Mouse (Mus musculus): ENCODE measurements at regions not wholly inside any gene's neighbourhood (a gene's known extent, or its start where the extent isn't known, plus 50 kb on each side); places are given as distances from the start of the nearest gene placed in this dataset.

DNA sequence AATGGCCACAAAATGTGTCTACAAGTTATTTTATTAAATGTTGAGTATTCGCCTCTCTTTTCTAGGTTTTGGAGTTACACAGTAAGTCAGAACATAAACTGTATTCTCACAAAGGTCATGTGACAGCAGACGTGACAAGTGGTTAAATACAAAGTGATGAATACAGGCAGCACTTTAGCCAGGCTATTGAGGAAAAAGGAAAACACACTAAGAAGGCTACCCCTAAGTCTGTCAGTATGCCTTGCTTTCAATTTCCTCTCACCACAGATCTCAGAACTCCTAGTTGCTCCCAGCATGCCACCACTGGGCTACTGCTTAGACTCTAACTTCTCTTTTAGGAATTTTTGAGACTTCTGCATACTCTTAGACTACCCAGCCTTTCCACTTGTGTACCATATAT lies 297.9 kb upstream of the Pex5l start:
- WGBS = 68% methylated on average over 2 of the region's 2 CpGs
- Histone ChIP-seq H3K36me3 (no peaks in the 10 kb centered on the region), H3K9me3 (no peaks in the 10 kb centered on the region), H3K27ac (no peak overlapping the region), H3K27me3 (no peaks in the 10 kb centered on the region), H3K4me3 (no peak overlapping the region), H3K9ac (no peak overlapping the region), H3K4me1 (no peaks in the 10 kb centered on the region), H3K4me2 (replicated peaks) (no peak overlapping the region)
- no peak for ATAC-seq (ENCODE audit: low FRiP score, low read depth)

DNA sequence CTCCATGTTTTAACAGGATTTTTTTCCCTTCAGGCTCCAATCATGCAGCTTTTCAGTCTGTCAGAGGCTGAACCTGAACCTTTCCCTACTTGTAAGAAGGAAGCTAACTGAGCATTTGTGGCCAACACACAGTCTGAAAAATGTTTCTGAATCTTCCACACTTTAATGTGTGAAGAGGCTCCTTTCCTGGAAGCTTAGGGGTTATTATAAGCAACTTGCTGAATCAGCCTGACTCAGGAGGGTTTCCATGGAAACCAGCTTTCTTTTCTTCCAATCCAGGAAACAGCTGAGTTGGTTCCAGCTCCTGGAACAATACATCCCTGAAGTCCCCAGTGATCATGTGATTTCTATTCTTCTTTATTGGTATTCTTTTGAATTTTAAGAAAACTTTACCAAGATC lies 297.5 kb upstream of the Pex5l start:
- Histone ChIP-seq H3K4me1 (no peaks in the 10 kb centered on the region), H3K9me3 (no peaks in the 10 kb centered on the region), H3K4me3 (no peak overlapping the region), H3K4me2 (replicated peaks) (no peak overlapping the region), H3K27me3 (no peaks in the 10 kb centered on the region), H3K9ac (no peak overlapping the region), H3K27ac (no peak overlapping the region), H3K36me3 (no peaks in the 10 kb centered on the region)
- ATAC-seq (ENCODE audit: low FRiP score, low read depth) = no peak

DNA sequence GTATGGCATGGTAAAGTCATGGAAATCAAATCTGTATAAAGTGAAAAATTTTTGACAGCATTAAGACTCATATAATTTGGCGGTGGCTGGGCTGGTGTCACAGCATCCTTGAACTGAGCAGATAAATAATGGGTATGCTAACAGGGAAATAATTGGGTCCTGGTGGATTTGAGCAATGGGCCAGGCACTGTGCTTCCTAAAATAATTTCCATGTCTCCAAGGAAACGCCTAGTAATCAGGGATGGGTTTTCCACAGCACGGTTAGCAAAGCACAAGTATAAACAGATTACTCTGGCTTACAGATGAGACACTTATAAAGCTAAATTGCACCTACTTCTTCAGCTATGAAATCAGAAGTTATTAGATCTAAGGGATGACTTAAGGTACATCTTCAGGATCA lies 273.9 kb upstream of the Pex5l start:
- Histone ChIP-seq H3K4me1 (no peaks in the 10 kb centered on the region), H3K27me3 (no peaks in the 10 kb centered on the region), H3K4me3 (no peak overlapping the region), H3K36me3 (no peaks in the 10 kb centered on the region), H3K9me3 (no peaks in the 10 kb centered on the region), H3K27ac (no peak overlapping the region), H3K9ac (no peak overlapping the region), H3K4me2 (replicated peaks) (no peak overlapping the region)
- no peak for ATAC-seq (ENCODE audit: low FRiP score, low read depth)
- WGBS = 64% methylated on average over 3 of the region's 3 CpGs

DNA sequence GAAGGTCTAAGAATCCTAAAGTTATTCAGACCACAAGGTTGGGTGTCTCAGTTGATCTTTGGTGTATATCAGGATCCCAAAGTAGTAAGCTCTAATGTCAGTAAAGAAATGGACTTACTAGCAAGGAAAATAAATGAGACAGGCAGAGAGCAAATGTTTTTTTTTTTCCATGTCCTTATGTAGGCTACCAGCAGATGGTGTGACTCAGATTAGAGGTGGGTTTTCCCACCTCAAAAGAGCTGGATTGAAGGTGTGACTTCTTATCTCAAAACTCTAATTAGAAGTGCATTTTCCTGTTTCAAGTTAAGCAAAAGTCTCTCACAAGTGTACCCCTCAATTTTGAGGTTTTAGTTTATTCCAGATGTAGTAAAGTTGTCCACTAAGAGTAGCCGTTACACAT lies 273.3 kb upstream of the Pex5l start:
- ATAC-seq (ENCODE audit: low FRiP score, low read depth) = no peak
- no peak overlapping the region for H3K27ac ChIP-seq
- 45% methylated on average over 1 of the region's 1 CpGs for WGBS
- no peaks in the 10 kb centered on the region for H3K4me1 ChIP-seq
- H3K27me3 ChIP-seq = no peaks in the 10 kb centered on the region
- no peak overlapping the region for H3K4me3 ChIP-seq
- no peaks in the 10 kb centered on the region for H3K36me3 ChIP-seq
- H3K9me3 ChIP-seq = no peaks in the 10 kb centered on the region
- no peak overlapping the region for H3K9ac ChIP-seq
- no peak overlapping the region for H3K4me2 ChIP-seq (replicated peaks)

DNA sequence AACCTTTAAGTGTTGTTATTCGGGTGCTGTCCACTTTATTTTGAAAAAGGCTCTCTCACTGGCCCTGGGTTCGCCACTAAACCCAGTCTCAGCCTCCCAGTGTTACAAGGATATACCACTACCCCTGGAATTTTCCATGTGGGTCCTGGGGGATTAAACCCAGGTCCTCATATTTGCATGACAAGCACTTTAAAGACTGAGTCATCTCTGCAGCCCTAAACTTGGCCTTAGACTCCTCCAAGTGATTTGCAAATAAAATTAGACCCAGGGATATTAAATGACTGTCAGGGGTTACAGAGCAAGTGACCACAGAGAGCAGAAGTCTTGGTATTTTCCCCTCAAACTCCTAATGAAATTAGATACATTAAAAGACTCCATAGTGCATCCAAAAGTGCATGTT lies 258.9 kb upstream of the Pex5l start:
- no peaks in the 10 kb centered on the region for H3K27me3 ChIP-seq
- H3K27ac ChIP-seq = no peak overlapping the region
- no peak overlapping the region for H3K4me2 ChIP-seq (replicated peaks)
- ATAC-seq (ENCODE audit: low FRiP score, low read depth) = no peak
- H3K4me1 ChIP-seq = no peaks in the 10 kb centered on the region
- H3K36me3 ChIP-seq = no peaks in the 10 kb centered on the region
- H3K4me3 ChIP-seq = no peak overlapping the region
- WGBS = 62% methylated on average over 2 of the region's 2 CpGs
- no peak overlapping the region for H3K9ac ChIP-seq
- H3K9me3 ChIP-seq = no peaks in the 10 kb centered on the region

DNA sequence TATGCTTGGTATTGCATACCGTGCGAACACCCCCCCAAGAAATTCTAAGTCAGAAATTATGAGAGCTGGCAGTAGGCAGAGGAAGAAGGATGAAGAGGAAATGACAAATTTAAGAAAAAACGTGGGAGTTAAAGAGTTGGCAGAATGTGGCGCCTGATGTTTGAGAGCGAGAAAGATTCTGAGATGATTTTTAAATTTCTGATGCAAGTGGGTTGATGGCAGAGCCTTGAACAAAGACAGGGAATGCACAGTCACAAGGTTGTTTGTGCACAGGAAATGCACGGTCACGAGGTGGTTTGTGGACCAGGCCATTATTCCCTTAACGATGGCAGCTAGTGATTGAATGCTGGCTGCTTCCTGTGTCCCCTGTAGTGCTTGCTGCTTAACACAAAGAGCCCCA lies 256.3 kb upstream of the Pex5l start:
- no peaks in the 10 kb centered on the region for H3K9me3 ChIP-seq
- no peaks in the 10 kb centered on the region for H3K36me3 ChIP-seq
- no peak overlapping the region for H3K9ac ChIP-seq
- H3K27me3 ChIP-seq = no peaks in the 10 kb centered on the region
- no peaks in the 10 kb centered on the region for H3K4me1 ChIP-seq
- no peak for ATAC-seq (ENCODE audit: low FRiP score, low read depth)
- H3K27ac ChIP-seq = no peak overlapping the region
- H3K4me3 ChIP-seq = no peak overlapping the region
- H3K4me2 ChIP-seq (replicated peaks) = no peak overlapping the region
- 59% methylated on average over 8 of the region's 8 CpGs for WGBS

DNA sequence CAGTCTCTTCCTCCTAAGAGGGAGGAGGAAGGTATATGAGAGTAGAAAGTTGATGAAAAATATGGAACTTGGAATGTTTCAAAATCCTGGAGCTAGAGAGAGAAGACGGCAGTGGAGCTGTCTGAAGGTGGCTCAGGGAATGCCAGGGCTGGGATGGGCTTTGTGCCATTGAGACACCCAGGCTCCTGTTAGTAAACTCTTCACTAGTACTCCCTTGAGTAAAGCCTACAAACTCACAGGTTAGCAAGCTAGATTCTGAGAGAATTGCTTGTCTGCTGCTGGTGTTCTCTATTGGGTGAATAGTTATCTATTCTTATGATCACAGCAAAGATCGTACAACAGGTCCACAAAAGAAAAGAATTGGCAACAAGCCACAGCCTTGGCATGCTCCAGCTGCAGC lies 255.3 kb upstream of the Pex5l start:
- H3K27ac ChIP-seq = no peak overlapping the region
- H3K9me3 ChIP-seq = no peaks in the 10 kb centered on the region
- H3K9ac ChIP-seq = no peak overlapping the region
- H3K4me1 ChIP-seq = no peaks in the 10 kb centered on the region
- ATAC-seq (ENCODE audit: low FRiP score, low read depth) = no peak
- 71% methylated on average over 2 of the region's 2 CpGs for WGBS
- H3K4me3 ChIP-seq = no peak overlapping the region
- no peak overlapping the region for H3K4me2 ChIP-seq (replicated peaks)
- no peaks in the 10 kb centered on the region for H3K27me3 ChIP-seq
- H3K36me3 ChIP-seq = no peaks in the 10 kb centered on the region

DNA sequence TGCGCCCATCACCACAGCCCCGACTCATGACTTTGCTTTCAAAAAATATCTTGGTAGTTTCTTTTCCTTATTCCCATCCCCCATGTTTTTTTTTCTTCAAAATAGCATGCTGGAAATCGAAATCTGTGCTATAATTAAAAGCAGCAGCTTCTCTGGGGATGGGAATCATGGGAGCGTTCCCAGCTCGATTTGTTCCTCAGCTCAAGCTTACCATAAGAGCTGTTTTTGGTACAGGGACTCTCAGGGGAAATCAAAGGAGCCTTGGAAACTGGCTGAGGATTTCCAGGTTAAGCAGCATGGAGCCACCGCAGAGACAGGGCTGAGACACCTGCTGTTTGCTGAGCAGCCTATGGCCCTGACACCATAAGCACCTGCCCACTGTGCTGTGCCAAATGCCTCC lies 254.2 kb upstream of the Pex5l start:
- H3K36me3 ChIP-seq = no peaks in the 10 kb centered on the region
- H3K27me3 ChIP-seq = no peaks in the 10 kb centered on the region
- H3K4me3 ChIP-seq = no peak overlapping the region
- no peaks in the 10 kb centered on the region for H3K4me1 ChIP-seq
- H3K27ac ChIP-seq = no peak overlapping the region
- H3K9ac ChIP-seq = no peak overlapping the region
- WGBS = 61% methylated on average over 6 of the region's 6 CpGs
- H3K9me3 ChIP-seq = no peaks in the 10 kb centered on the region
- H3K4me2 ChIP-seq (replicated peaks) = no peak overlapping the region
- ATAC-seq (ENCODE audit: low FRiP score, low read depth) = no peak

DNA sequence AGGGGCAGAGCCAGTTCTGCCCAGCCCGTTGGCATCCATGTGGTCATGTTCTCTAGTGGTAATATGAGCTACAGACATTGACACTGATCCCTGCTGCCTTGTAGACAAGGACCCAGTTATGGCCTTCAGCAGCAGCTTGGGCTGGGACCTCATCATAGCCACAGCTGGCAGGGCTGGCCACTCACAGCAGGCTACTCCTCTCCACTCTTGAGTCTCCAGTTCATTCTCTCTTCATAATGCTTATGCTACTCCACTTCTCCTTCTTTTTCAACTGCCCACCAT lies 249.4 kb upstream of the Pex5l start:
- WGBS = 67% methylated on average over 1 of the region's 1 CpGs

DNA sequence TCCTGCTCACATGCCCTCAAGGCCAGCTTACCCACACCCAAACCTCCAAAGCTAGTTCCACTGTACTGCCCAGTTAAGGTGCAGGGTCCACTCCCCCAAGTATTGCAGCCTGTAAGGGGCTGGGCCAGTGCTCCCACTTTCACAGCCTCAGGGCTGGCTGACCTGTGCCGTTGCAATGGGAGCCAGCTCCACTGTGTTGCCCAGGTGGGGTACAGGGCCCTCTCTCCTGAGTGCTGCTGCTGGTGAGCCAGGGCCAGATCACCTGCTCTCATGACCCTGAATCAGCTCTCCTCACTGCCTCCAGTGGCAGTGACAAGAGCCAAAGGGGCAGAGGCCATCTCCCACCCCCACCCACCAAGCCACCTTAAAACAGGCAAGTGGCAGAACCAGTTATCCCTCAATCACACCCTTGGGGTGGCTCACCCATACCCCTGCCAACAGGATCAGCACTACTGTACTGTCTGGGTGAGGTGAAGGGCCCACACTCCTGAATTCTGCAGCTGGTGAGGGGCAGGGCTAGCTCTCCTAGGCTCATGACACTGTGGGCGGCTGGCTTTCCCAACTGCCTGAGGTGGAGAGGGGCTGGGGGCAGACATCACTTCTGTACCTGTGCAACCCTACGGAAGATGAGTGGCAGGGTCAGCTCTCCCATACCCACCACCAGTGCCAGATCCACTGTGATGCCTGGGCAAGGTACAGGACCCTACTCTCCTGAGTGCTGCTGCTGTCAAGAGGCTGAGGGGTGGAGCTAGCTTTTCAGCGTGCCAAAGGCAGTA lies 248.9 kb upstream of the Pex5l start:
- no peaks in the 10 kb centered on the region for H3K27me3 ChIP-seq
- H3K4me2 ChIP-seq (replicated peaks) = no peak overlapping the region
- no peaks in the 10 kb centered on the region for H3K9me3 ChIP-seq
- no peaks in the 10 kb centered on the region for H3K36me3 ChIP-seq
- 74% methylated on average over 4 of the region's 4 CpGs for WGBS
- H3K9ac ChIP-seq = no peak overlapping the region
- no peak for ATAC-seq (ENCODE audit: low FRiP score, low read depth)
- no peaks in the 10 kb centered on the region for H3K4me1 ChIP-seq
- H3K27ac ChIP-seq = no peak overlapping the region
- no peak overlapping the region for H3K4me3 ChIP-seq

More for the DNA sequence above, 249.4 kb upstream of the Pex5l start:
- no peak overlapping the region for H3K4me3 ChIP-seq
- no peak overlapping the region for H3K9ac ChIP-seq
- no peaks in the 10 kb centered on the region for H3K9me3 ChIP-seq
- no peak overlapping the region for H3K27ac ChIP-seq
- no peaks in the 10 kb centered on the region for H3K27me3 ChIP-seq
- no peak overlapping the region for H3K4me2 ChIP-seq (replicated peaks)
- no peaks in the 10 kb centered on the region for H3K36me3 ChIP-seq
- ATAC-seq (ENCODE audit: low FRiP score, low read depth) = no peak
- H3K4me1 ChIP-seq = no peaks in the 10 kb centered on the region

DNA sequence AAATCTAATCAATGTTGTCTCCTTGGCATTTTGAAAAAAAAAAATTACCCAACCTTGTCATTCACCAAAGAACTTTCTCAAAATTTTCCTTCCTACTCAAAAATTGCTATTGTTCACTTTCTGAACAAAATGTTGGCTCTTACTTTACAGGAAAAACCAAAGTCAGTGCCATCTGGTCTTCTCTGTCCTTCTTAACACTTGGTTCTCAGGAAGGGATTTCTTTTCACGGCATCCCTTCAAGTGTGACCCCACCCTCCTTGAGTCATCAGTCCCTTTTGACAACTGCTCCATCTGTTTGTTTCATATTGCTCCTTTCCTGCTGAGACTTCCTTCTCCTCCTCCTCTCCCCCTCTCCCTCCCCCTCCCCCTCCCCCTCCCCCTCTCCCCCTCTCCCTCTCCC lies 245.1 kb upstream of the Pex5l start:
- Histone ChIP-seq H3K4me2 (replicated peaks) (no peak overlapping the region), H3K36me3 (no peaks in the 10 kb centered on the region), H3K27me3 (no peaks in the 10 kb centered on the region), H3K4me1 (no peaks in the 10 kb centered on the region), H3K9me3 (no peaks in the 10 kb centered on the region), H3K4me3 (no peak overlapping the region), H3K9ac (no peak overlapping the region), H3K27ac (no peak overlapping the region)
- no peak for ATAC-seq (ENCODE audit: low FRiP score, low read depth)
- 30% methylated on average over 1 of the region's 1 CpGs for WGBS

DNA sequence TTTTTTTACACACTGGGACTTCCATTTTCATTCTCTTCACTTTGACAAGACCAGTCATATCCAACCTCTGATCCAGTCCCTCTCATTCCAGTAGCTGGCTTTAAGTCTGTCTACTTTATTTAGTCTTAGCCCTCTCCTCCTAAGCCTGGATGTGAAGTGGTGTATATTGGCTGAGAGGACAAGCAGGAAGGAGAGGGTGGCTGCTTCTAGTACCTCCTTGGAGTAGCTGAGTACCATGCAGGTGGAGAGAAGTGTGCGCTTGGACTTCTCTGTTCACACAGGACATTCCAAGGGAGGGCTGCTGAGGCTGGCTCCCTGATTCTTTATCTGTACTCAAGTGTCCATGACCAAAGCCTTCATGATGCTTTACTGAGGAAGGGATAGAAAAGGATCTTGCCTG lies 240.6 kb upstream of the Pex5l start:
- H3K9me3 ChIP-seq = no peaks in the 10 kb centered on the region
- H3K27me3 ChIP-seq = no peaks in the 10 kb centered on the region
- H3K4me1 ChIP-seq = no peaks in the 10 kb centered on the region
- H3K4me3 ChIP-seq = no peak overlapping the region
- no peak overlapping the region for H3K9ac ChIP-seq
- 85% methylated on average over 1 of the region's 1 CpGs for WGBS
- H3K4me2 ChIP-seq (replicated peaks) = no peak overlapping the region
- H3K27ac ChIP-seq = no peak overlapping the region
- no peak for ATAC-seq (ENCODE audit: low FRiP score, low read depth)
- H3K36me3 ChIP-seq = no peaks in the 10 kb centered on the region

DNA sequence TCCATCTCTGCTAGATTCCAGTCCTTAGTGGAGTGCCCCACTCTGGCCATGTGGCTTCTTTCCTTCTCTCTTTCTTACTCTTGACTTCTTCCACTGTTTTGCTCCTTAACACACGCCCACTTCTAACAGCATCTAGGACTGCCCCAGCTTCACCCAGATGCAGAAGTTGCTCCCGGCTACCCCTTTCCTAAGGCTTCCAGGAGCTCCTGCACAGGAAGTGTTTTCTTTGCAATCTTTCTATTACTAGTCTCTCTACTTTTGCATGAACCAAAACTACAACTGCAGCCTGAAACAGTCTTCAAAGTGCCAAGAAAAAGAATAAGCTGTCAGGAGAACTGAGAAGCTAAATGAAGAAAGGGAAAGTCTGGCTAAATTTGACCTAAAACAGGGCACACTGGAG lies 236.6 kb upstream of the Pex5l start:
- no peak overlapping the region for H3K4me3 ChIP-seq
- H3K9ac ChIP-seq = no peak overlapping the region
- no peak overlapping the region for H3K4me2 ChIP-seq (replicated peaks)
- no peak for ATAC-seq (ENCODE audit: low FRiP score, low read depth)
- no peaks in the 10 kb centered on the region; the same call in 1 of the 2 replicates for H3K4me1 ChIP-seq
- H3K9me3 ChIP-seq = no peaks in the 10 kb centered on the region
- H3K27ac ChIP-seq = no peak overlapping the region
- WGBS = 77% methylated on average over 2 of the region's 2 CpGs
- H3K27me3 ChIP-seq = no peaks in the 10 kb centered on the region
- no peaks in the 10 kb centered on the region for H3K36me3 ChIP-seq

Data from limb, embryonic 13.5 days (tissue).